Mouse (Mus musculus): ENCODE results near the gene Slbp.

Gene Slbp

DNA sequence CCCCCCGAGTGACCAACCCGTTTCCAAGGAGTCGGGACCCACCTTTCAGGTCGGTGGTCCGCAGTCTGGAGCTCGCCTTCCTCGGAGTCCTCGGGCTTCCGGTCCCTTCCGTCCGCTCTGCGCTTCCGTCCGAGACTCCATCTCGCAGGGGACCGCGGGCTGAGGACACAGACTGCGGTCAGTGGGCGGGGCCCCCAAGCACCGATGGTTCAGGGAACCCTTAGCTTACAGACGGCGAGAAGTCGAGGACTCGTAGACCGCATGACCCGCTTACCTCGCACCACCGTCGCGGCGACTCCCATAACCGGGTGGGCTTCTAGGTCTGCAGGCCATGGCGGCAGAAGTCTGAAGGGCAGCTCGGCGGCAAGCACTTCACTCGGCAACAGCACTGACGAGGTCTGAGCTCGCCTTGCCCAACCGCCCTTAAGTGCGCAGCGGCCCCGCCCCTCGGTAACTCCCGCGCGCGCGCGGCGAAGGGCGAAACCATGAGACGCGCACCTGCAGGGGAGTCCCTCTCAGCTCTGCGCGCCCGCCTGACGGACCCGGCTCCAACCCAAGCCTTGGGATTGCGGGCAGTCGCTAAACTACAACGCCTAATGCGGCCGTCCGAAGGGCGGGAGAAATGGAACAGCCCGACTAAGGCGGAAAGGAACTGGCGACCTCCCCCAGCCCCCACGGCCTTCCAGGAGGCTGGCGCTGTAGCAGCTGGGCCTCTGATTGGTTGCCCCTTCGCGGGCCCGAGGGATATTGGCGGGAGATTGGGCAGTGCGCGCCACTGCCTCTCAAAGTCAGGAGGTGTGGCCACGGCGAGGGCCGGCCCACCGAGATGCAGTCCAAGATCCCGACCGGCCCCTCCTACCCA lies at the start of gene Slbp:
TSS of gene Slbp (minus strand) at position 654 of the 862 bp plus-strand sequence.
- peak; percentile 98 for DNase-seq (ENCODE audit: low spot score)

GRCm38 (mm10) chr5:33701832-33702231 lies 49.5 kb upstream of the Slbp start:
- DNase-seq (ENCODE audit: low spot score): no peak

GRCm38 (mm10) chr5:33700010-33700409 lies 47.6 kb upstream of the Slbp start:
- DNase-seq (ENCODE audit: low spot score): no peak

GRCm38 (mm10) chr5:33698669-33699068 lies 46.3 kb upstream of the Slbp start:
- DNase-seq (ENCODE audit: low spot score): no peak

- DNase-seq (ENCODE audit: low spot score): peak; percentile 44
Measured at GRCm38 (mm10) chr5:33697947-33698512, 45.7 kb upstream of the Slbp start.

- DNase-seq (ENCODE audit: low spot score): no peak
Measured at GRCm38 (mm10) chr5:33697534-33697933, 45.2 kb upstream of the Slbp start.

DNA sequence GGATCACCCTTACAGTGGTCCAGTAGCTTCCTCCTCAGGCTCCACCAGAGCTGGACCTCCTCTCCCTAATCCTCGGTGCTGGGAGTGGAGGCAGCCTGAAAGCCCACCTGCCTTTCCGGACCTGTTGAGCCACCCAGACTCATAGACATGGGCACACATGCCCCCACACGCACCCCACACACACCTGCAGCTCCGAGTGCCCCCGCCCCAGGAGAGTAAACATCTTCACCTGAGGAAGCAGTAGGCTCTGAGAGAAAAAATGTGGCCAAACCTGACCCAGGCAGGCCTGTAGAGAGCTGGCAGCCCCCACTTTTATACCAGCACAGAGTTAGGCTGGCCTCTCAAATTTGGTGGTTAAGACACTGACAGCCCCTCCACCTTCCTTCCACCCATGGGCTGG lies 44.1 kb upstream of the Slbp start:
- DNase-seq (ENCODE audit: low spot score): no peak

- peak; percentile 90 for DNase-seq (ENCODE audit: low spot score)
Measured at GRCm38 (mm10) chr5:33695718-33696121, 43.3 kb upstream of the Slbp start.

- DNase-seq (ENCODE audit: low spot score): peak; percentile 79
Measured at GRCm38 (mm10) chr5:33694848-33695717, 42.7 kb upstream of the Slbp start.

DNA sequence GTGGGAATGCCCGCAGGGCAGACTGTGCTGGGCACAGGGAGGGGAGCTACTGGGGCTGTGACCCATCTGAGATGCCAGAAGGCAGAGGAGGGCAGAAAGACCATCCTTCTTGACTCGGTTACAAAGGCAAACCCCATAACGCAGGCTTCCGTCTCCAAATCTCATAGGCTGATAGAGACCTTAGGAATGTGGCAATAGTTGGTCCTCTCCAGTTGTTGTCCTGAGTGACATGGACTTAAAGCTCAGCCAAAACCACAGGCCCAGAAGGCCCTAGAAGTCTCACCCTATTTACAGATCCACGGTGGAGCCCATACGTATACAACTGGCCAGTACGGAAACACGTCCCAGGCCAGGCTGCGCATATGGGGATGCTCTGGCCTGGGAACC lies 42.1 kb upstream of the Slbp start:
- no peak for DNase-seq (ENCODE audit: low spot score)

- DNase-seq (ENCODE audit: low spot score): peak; percentile 66
Measured at GRCm38 (mm10) chr5:33692393-33692792, 40.0 kb upstream of the Slbp start.

DNA sequence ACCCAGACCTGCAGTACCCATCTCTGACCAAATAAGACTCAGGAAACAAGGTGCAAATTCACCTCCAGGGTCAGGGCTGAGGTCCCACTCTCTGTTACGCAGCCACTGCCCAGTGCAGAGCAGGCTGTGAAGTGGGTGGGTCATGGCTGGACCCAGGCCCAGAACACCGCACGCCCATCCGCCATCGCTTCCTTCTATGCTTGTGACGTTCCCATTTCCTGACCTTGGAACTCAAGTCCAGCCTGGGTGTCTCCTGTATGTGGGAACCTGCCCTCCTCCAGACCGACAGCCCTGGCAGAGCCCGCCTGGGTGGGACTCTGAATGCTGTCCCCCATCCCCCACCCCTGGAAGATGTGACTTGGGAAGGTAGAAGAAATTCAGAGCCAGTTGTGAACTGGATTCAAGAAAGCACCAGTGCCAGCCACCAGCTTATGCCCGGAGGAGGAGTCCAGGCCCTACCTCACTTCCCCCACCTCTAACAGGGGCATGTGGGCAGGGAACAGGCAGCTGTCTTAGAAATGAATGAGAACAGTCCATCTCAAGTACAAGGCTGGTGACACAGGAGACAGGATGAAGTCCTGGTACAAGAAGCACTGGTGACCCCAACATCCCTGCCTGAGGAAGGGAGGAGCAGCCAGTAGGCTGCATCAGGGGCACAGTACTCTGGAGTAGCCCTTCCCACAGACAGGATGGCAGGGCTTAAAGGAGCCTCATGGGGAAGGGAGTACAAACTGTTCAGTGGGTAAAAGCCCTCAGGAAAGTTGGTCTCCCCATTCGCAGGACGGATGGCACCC lies 37.7 kb upstream of the Slbp start:
- DNase-seq (ENCODE audit: low spot score): peak; percentile 80

GRCm38 (mm10) chr5:33689221-33689844 lies 37.0 kb upstream of the Slbp start:
- DNase-seq (ENCODE audit: low spot score): peak; percentile 95

- peak; percentile 57 for DNase-seq (ENCODE audit: low spot score)
Measured at GRCm38 (mm10) chr5:33688278-33689220, 36.2 kb upstream of the Slbp start.

DNA sequence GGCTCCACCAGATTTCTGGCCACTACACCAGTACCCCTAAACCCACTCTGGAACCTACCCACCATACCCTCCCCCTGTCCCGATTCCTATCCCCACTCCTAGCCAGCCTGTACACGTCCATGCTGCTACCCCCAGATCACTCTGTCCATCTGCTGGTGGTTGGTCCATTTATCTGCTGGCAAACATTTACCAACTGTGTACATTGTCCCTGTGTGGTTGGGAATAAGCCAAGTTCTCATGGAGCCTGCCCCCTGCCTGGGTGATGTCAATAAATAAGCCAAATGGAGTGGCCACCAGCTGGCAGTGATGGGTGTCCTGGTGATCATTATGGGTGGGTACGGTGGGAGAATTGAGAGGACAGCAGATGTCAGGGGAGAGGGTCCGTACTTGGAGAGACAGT lies 34.8 kb upstream of the Slbp start:
- no peak for DNase-seq (ENCODE audit: low spot score)

DNA sequence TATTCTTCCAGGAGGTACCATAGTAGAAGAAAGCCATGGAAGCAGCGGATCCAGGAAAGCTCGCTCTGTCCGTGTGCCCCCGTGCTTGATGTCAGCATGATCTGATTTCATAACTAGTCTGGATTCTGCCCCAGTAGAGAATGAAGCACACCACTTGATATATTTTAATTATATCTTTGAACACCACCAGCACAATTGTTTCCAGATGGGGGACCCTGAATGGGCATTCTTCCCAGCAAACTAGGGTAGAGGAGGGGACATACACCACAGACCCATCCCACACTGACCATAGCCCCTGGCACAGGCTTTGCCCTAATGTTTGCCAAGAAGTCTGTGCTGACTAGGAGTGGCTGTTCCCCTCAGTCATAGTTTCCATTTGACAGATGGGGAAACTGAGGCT lies 32.6 kb upstream of the Slbp start:
- DNase-seq (ENCODE audit: low spot score): no peak

DNA sequence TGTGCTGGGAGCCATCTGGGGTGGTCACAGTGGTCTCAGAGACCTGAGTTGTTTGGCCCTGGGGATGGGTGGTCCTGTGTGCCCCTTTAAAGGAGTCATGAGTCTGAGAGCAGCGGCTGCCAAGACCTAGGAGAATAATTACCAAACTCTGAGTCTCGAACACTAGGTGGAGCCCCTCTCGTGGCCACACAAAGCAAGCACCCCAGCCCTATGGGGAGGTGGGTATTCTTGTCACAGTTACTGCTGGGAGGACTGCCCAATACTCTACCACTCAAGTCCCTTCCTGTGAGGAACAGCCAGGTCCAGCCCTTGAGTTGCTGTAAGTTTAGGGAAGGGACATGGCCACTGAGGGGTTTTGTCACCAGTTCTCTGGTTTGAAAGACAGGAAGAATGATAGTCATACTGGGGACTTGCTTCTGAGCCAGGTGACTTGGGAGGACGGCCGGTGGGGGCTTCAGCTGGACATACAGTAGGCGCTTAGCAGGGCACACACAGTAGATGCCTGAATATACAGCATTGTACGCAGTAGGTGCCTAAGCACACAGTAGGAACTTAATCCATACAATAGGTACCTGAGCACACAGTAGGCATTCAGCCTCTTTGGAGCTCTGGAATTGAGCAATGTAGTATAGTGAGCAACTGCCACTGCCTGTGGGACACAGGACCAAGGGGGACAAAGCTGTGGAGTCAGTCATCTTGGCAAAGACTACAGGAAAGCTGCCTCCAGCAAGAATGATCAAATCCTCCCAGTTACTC lies 31.7 kb upstream of the Slbp start:
- peak; percentile 63 for DNase-seq (ENCODE audit: low spot score)

DNA sequence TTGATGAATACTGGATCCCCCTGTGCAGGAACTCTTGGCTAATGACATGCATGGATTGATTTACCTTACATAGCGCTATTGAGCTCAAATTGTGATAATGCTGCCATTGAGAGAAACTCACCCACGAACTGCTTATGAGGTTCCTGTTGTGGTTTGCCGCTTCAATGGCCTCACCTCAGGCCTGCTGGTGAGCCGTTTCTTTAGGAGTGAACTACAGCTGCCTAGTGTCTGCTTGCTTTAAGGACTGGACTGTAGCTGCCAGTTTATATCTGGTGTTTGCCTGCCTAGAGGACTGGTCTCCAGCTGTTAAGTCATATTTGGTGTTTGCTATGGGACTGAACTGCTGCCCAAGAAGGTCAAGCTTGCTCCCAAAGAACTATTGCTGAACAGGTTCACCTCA lies 30.6 kb upstream of the Slbp start:
- DNase-seq (ENCODE audit: low spot score): no peak

GRCm38 (mm10) chr5:33681611-33682388 lies 29.4 kb upstream of the Slbp start:
- no peak for DNase-seq (ENCODE audit: low spot score)

Measured in MN1 (cell line).